Mouse (Mus musculus): ENCODE data around the gene Ccdc85b. TPM values are rescaled to one million over a fixed set of nuclear protein-coding genes. Genes with fewer than 3 reads are reported as not detected.

The Ccdc85b gene
- polyA plus RNA-seq, 1 experiment, result 8.0 TPM

DNA sequence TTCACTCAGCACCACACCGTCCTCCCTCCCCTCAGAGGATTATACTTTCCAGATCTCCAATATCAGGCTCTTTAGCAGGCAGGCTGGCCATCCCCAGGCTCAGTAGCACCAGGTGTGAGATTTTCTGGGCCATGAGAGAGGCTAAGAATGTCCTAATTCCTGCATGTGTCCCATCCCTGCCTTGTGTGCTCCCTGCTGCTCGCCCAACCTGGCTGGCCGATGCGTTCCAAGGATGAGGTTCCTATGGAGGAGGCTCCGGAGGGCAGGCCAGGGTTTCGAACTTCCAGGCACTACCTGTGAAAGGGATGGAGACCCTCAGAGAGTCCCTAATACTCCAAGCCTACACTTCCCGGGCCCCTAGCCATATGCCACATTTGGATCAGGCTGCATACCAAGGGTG, 28.1 kb upstream of the Ccdc85b start:
- H3K4me3 ChIP-seq (replicated peaks; ENCODE audit: control insufficient read depth, low read depth, low read length), result no peak overlapping the region
- 92% methylated on average over 7 of the region's 7 CpGs for WGBS
- TF ChIP-seq POLR2A (IDR thresholded peaks at IDR 0.05; ENCODE audit: borderline replicate concordance, control insufficient read depth, low read depth, low read length), result no peak
- TF ChIP-seq CTCF (IDR thresholded peaks at IDR 0.05; ENCODE audit: control insufficient read depth, insufficient read depth, low read length), result no peak

DNA sequence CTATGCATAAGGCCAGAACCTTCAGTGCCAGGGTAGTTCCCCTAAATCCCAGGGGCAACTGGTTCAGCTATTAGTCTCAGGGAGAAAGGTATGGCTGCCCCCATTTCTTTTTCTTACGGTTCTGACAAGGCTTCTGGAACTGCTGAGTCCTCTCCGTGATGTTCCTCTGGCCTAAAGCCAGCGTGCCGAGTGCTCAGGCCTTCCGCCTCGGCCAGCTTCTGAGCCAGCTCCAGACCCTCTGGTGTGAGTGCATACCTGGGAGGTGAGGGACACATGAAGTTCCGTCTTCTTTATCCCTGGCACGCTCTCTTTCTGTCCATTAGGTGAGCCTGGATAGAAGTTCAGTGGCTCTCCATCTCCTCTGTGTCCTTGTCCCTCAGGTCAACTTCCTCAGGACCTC, 27.7 kb upstream of the Ccdc85b start:
- peaks cover 2% of the 10 kb centered on the region; the same call in 1 of the 2 replicates for H3K4me1 ChIP-seq (ENCODE audit: control insufficient read depth, insufficient read depth, low read length)
- H3K27ac ChIP-seq (ENCODE audit: control insufficient read depth, insufficient read depth, low read depth, low read length, poor library complexity), result no peak overlapping the region
- no peak for TF ChIP-seq POLR2A (IDR thresholded peaks at IDR 0.05; ENCODE audit: borderline replicate concordance, control insufficient read depth, low read depth, low read length)
- TF ChIP-seq CTCF (IDR thresholded peaks at IDR 0.05; ENCODE audit: control insufficient read depth, insufficient read depth, low read length), result no peak
- 94% methylated on average over 8 of the region's 8 CpGs for WGBS
- H3K4me3 ChIP-seq (replicated peaks; ENCODE audit: control insufficient read depth, low read depth, low read length), result no peak overlapping the region

More for the DNA sequence above, 28.1 kb upstream of the Ccdc85b start:
- H3K27ac ChIP-seq (ENCODE audit: control insufficient read depth, insufficient read depth, low read depth, low read length, poor library complexity), result no peak overlapping the region
- H3K4me1 ChIP-seq (ENCODE audit: control insufficient read depth, insufficient read depth, low read length), result peaks cover 2% of the 10 kb centered on the region; the same call in 1 of the 2 replicates

DNA sequence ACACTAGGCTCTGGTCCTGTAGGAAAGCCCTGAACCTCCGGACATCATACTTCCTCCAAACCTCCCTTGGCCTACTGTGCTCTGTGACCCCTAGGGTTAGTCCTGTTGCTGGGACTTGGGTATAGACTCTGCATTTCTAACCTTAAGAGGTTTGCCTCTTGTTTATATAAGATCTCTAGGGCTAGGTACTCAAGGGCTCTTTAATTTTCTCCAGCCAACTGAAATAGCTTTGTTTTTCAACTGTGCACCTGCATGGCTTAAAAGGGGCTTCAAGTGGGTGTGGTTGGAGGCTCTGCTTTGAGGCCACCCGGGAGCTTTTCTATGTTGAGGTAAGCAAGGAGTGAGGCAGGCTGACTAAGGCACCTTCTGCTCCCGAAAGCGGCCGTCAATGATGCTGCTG, 26.8 kb upstream of the Ccdc85b start:
- WGBS, result 84% methylated on average over 5 of the region's 5 CpGs
- Histone ChIP-seq H3K4me3 (replicated peaks; ENCODE audit: control insufficient read depth, low read depth, low read length) (no peak overlapping the region), H3K27ac (ENCODE audit: control insufficient read depth, insufficient read depth, low read depth, low read length, poor library complexity) (no peak overlapping the region), H3K4me1 (ENCODE audit: control insufficient read depth, insufficient read depth, low read length) (peaks cover 2% of the 10 kb centered on the region; the same call in 1 of the 2 replicates)
- TF ChIP-seq CTCF (IDR thresholded peaks at IDR 0.05; ENCODE audit: control insufficient read depth, insufficient read depth, low read length), result no peak
- no peak for TF ChIP-seq POLR2A (IDR thresholded peaks at IDR 0.05; ENCODE audit: borderline replicate concordance, control insufficient read depth, low read depth, low read length)

DNA sequence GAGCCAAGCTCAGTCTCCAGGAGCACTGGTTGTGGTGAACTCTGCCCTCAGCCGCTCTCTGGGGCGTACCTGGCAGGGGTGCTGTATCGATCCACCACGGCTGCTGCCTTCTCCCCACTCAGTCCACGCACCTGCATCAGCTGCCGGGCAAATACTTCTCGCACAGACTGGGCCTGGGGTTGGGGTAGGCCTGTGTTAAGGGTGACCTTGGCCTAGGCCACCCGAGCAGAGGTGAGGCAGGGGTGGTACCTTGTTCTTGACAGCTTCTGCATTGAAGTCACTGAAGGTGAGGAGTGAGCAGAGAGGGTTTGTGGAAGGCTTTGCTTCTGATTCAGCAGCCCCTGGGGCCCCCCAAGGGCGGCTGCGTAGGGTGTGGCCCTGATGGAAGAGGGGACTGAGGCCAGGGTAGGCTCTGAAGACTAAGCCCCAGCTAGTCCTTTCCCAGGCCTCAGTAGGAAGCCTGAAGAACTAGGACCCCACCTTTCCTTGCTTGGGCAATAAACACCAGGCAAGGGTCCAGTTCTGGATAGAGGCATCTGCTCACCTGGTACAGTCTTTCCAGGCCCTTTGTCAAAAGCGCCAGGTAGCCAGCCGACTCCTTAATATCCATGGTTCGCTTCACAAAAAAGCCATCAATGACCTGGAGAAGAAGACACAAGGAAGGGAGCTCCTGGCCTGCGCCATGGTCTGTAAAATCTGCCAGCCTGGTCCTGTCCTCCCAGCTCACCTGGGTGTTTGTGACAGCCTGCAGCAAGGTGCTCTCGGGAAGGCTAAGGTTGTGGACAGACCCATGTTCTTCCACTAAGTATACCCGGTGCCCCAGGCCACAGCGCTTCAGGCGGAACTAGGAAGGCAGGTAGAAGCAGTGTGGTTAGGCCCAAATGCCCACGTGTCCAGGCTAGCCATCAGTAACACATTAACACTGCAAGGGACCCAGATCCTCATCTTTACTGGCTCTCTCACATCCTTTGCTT, 26.0 kb upstream of the Ccdc85b start:
- TF ChIP-seq CTCF (IDR thresholded peaks at IDR 0.05; ENCODE audit: control insufficient read depth, insufficient read depth, low read length), result no peak
- no peak for TF ChIP-seq POLR2A (IDR thresholded peaks at IDR 0.05; ENCODE audit: borderline replicate concordance, control insufficient read depth, low read depth, low read length)
- Histone ChIP-seq H3K4me1 (ENCODE audit: control insufficient read depth, insufficient read depth, low read length) (peaks cover 2% of the 10 kb centered on the region; the same call in 1 of the 2 replicates), H3K27ac (ENCODE audit: control insufficient read depth, insufficient read depth, low read depth, low read length, poor library complexity) (no peak overlapping the region), H3K4me3 (replicated peaks; ENCODE audit: control insufficient read depth, low read depth, low read length) (no peak overlapping the region)
- 90% methylated on average over 19 of the region's 19 CpGs for WGBS

DNA sequence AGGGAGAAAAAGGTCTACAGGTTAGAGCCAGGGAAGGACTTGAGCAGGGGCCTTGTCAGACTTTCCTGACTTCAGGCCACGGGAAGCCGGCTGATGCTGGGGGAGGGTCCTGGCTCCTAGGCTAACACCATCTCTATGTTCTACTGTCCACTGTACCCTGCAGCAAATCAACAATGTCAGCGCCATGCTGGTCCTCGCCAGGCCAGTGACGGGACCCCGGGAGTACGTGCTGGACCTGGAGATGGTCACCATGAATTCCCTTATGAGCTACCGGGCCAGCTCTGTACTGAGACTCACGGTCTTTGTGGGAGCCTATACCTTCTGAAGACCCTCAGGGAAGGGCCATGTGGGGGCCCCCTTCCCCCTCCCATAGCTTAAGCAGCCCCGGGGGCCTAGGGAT, 23.7 kb upstream of the Ccdc85b start:
- 80% methylated on average over 10 of the region's 10 CpGs for WGBS
- TF ChIP-seq POLR2A (IDR thresholded peaks at IDR 0.05; ENCODE audit: borderline replicate concordance, control insufficient read depth, low read depth, low read length), result no peak
- TF ChIP-seq CTCF (IDR thresholded peaks at IDR 0.05; ENCODE audit: control insufficient read depth, insufficient read depth, low read length), result no peak
- Histone ChIP-seq H3K4me1 (ENCODE audit: control insufficient read depth, insufficient read depth, low read length) (no peaks in the 10 kb centered on the region), H3K4me3 (replicated peaks; ENCODE audit: control insufficient read depth, low read depth, low read length) (no peak overlapping the region), H3K27ac (ENCODE audit: control insufficient read depth, insufficient read depth, low read depth, low read length, poor library complexity) (no peak overlapping the region)

DNA sequence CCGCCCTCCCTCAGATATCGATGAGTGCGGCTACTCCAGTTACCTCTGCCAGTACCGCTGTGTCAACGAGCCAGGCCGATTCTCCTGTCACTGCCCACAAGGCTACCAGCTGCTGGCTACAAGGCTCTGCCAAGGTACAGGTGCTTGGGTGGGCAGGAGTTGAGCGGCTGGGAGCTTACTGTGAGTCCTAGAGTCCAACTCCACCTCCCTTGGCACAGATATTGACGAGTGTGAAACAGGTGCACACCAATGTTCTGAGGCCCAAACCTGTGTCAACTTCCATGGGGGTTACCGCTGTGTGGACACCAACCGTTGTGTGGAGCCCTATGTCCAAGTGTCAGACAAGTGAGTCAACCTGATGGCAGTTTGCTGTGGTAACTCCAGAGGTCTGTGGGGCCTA, 22.3 kb upstream of the Ccdc85b start:
- TF ChIP-seq POLR2A (IDR thresholded peaks at IDR 0.05; ENCODE audit: borderline replicate concordance, control insufficient read depth, low read depth, low read length) (no peak), CTCF (IDR thresholded peaks at IDR 0.05; ENCODE audit: control insufficient read depth, insufficient read depth, low read length) (no peak)
- H3K4me3 ChIP-seq (replicated peaks; ENCODE audit: control insufficient read depth, low read depth, low read length), result no peak overlapping the region
- WGBS, result 84% methylated on average over 10 of the region's 10 CpGs
- H3K27ac ChIP-seq (ENCODE audit: control insufficient read depth, insufficient read depth, low read depth, low read length, poor library complexity), result no peak overlapping the region
- H3K4me1 ChIP-seq (ENCODE audit: control insufficient read depth, insufficient read depth, low read length), result no peaks in the 10 kb centered on the region

DNA sequence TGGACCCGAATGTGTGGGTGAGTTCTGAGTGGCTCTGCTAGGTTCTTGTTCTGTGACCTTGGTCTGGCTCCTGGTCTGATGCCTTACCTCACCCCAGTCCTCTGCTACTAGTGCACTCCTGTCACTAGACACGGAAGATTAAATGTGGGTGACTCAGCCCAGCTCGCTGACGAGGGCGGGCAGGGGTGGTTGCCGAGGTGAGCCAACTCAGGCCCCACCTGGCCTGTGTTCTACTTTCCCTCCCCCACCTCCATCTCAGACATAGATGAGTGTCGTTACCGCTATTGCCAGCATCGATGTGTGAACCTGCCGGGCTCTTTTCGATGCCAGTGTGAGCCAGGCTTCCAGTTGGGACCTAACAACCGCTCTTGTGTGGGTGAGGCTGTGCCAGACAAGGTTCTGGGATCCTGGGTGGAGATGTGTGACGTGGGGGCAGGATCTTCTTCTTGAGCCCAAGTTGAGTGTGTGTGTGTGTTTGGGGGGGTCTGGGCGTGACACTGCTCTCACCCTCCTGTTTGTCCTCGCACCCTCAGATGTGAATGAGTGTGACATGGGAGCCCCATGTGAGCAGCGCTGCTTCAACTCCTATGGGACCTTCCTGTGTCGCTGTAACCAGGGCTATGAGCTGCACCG, 20.1 kb upstream of the Ccdc85b start:
- 82% methylated on average over 18 of the region's 18 CpGs for WGBS
- no peak for TF ChIP-seq CTCF (IDR thresholded peaks at IDR 0.05; ENCODE audit: control insufficient read depth, insufficient read depth, low read length)
- TF ChIP-seq POLR2A (IDR thresholded peaks at IDR 0.05; ENCODE audit: borderline replicate concordance, control insufficient read depth, low read depth, low read length), result no peak
- H3K27ac ChIP-seq (ENCODE audit: control insufficient read depth, insufficient read depth, low read depth, low read length, poor library complexity), result no peak overlapping the region
- H3K4me3 ChIP-seq (replicated peaks; ENCODE audit: control insufficient read depth, low read depth, low read length), result no peak overlapping the region
- no peaks in the 10 kb centered on the region for H3K4me1 ChIP-seq (ENCODE audit: control insufficient read depth, insufficient read depth, low read length)

DNA sequence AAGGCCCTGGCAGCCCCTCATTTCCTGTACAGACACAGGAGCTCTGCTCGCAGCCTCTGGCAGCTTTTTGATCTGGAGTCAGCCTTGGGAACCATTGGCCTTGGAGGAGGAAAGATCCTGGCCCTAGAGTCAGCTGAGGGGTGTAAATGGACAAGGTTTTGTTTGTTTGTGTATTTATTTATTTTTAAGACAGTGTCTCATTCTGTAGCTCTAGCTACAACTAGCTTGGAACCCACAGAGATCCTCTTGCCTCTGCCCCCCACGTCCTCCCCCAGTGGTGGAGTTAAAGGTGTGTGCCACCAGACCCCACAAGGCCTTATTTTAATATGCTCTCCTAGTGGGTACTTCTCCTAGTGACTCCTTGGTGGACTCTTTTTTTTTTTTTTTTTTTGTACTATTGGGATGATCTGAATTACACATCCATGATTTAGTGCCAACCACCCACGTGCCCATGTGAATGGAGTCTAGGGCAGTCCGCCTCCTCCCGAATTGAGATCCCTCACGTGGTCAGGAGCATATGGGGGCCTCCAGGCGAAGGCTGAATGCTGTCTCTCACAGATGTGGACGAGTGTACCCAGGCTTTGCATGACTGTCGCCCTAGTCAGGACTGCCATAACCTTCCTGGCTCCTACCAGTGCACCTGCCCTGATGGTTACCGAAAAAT, 19.4 kb upstream of the Ccdc85b start:
- no peaks in the 10 kb centered on the region for H3K4me1 ChIP-seq (ENCODE audit: control insufficient read depth, insufficient read depth, low read length)
- 80% methylated on average over 10 of the region's 10 CpGs for WGBS
- H3K27ac ChIP-seq (ENCODE audit: control insufficient read depth, insufficient read depth, low read depth, low read length, poor library complexity), result no peak overlapping the region
- TF ChIP-seq CTCF (IDR thresholded peaks at IDR 0.05; ENCODE audit: control insufficient read depth, insufficient read depth, low read length) (no peak), POLR2A (IDR thresholded peaks at IDR 0.05; ENCODE audit: borderline replicate concordance, control insufficient read depth, low read depth, low read length) (no peak)
- no peak overlapping the region for H3K4me3 ChIP-seq (replicated peaks; ENCODE audit: control insufficient read depth, low read depth, low read length)
